Mouse (Mus musculus): ENCODE results near the gene Tent5b.

The Tent5b gene

DNA sequence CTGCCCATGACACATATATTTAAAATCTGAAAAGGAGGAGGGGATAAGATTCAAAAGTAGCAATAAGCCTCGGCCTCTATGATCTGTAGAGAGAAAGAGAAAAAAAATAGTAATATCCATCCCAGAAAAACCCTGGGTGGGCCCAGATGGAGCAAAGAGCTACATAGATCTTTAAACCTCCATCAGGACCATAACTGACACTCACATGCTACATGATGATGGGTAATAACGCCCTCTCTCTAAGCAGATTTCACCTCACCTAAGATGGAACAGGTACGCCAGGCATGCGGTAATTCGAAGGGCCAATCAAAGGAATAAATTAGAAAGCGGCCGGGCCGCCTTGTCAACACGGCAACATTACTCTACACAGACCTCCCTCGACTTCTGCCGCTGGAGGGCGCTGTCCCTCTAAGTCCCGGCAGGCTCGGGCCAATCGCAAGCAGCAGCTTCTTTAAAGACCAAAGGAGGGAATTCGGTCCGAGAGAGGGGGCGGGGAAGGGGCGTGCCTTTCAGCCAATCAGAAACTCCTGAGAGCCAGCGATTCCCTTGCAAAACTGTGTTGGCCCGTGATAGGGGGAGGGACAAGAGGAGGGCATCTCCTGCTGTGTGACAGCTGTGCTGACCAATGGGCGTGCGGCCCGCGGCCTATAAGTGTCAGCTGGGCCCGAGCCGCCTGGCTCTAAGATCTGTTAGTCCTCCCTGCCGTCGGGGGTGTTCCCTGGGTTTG lies at the start of gene Tent5b:
Tent5b (plus strand) TSS at position 675 of the 727 bp plus-strand sequence.
- in situ Hi-C loops (cut with MboI, MseI): no loop called here

DNA sequence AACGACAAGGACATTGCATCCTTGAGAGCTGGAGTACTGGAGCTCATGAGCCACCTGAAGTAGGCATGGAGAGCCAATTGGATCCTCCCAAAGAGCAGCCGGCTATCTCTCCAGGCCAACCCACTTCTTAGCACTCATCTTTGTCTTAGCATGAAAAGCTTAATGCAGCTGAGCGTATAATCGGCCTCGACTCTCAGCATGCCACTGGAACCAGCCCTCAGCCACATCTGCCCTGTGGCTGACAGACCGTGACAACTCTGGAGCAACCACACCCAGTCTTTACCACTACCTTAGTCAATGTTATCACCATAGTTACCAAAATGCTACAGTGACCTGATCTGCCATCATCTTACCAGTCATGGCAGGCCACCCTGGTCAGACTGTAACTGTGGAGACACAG lies 48.4 kb upstream of the Tent5b start:
- in situ Hi-C loops (cut with MboI, MseI): no loop called here

DNA sequence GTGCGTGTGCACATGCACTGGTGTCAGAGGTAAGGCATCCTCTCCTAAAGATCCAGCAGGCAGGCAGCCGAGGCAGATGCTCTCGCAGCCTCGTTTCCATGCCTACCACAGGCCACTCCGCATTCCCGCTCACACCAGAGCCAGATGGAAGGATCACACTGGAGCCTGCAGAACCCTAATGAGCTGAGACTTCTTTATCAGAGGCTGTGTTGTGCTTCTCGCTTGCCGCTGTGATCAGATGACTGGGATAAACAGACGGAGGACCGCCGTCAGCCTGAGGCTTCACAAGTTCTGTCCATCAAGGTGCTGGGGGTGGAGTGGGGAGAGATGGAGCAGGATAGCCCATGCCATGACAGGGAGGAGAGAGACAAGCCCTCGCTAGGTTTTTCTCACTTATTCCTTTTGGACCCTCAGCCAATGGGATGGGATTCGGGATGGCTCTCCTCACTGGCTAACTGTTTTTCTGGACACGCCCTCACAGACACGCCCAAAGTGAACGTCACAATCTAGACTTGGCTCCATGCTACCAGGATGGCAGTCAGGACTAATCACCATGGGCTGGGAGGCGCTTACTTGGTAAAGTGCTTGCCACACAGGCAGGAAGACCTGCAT lies 47.3 kb upstream of the Tent5b start:
- in situ Hi-C loops (cut with MboI, MseI): no loop called here

DNA sequence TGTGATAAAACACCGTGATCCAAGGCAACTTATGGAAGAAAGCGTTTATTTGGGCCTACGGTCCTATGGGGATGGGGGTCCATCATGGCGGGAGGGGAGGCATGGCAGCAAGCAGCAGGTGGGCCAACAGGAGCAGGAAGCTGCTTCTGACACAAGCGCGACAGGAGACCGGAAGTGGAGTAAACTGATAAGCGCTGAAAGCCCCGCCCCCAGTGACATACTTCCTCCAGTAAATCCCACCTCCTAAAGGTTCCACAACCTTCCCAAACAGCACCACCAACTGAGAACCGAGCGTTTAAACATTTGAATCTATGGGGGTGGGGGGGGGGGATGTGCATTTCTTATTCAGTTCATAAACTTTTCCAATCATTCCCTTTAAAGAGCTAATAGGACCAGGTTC lies 44.0 kb upstream of the Tent5b start:
- in situ Hi-C loops (cut with MboI, MseI): no loop called here

DNA sequence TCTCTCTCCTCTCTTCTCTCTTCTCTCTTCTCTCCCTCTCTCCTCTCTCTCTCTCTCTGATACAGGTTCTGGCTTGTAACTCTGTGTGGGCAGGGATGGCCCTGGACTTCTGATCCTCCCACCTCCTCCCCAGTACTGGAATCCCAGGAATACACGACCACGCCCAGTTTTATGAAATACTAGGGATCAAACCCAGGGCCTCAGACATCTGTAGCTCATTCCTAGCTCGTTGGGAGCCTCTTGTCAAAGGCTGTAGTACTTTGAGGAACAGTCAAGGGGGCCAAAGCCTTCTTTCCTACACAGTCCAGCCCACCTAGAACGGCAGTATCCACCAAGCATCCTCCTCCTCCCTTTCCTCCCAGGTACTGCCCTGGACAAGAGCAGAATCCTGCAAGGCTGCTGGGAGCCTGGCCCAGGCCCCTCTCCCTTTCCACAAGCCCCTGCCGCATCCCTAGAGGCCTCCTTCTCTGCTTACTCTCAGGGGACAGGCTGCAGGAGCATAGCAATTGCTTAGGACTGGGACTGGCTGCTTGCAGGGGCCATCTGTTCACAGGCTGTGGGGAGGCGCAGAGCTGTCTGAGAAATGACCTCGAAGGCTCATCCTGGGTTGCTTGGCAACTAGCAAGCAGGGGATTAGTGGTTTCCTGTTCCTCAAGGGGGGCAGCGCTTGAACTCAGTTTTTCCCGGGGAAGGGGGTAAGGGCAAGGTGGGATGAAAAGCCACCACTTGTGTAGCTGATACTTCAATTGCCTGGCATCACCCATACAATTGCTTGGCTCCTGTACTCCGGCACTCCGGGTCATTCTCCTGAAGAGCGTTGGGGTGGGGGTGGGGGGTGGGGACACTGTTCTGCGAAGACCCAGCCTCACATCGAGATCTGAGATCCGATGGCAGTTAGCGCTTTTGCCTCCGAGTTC lies 40.2 kb upstream of the Tent5b start:
- in situ Hi-C loops (cut with MboI, MseI): no loop called here

DNA sequence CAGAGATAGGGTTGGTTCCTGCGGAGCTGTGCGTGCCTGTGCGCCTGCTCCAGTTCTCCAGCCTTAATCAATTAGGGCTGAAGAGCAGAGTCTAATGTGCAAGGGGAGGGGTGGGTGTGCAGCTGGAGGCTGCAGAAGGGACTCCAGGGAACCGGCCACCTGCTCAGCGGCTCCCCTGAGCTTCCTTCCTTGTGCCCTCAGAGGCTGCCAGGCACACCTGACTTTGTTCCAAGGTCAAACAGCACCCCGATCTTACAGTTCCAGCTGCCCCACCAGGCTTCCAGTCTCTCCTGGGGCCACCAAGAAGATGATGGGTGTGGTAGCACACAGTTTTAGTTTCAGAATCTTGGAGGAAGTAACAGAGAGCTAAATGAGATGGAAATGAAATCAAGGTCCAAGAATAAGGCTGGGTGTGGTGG lies 39.5 kb upstream of the Tent5b start:
- in situ Hi-C loops (cut with MboI, MseI): no loop called here

DNA sequence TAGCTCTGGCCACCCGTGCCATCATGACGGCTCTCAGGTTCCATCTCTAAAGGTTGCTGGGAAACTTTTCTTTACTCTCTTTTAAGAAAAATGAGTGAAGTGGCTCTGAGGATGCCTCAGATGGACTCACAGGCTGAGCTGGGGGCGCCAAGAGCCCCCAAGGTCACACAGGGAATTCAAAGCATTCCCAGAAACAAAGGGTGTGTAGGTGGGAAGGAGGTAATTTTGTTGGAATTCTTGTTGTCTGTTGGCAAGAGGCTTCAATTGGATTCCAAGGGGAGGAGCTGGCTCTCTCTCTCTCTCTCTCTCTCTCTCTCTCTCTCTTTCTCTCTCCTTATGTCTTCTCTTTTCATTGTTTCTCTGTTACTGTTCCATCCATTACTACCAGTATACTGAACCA lies 37.7 kb upstream of the Tent5b start:
- in situ Hi-C loops (cut with MboI, MseI): no loop called here

DNA sequence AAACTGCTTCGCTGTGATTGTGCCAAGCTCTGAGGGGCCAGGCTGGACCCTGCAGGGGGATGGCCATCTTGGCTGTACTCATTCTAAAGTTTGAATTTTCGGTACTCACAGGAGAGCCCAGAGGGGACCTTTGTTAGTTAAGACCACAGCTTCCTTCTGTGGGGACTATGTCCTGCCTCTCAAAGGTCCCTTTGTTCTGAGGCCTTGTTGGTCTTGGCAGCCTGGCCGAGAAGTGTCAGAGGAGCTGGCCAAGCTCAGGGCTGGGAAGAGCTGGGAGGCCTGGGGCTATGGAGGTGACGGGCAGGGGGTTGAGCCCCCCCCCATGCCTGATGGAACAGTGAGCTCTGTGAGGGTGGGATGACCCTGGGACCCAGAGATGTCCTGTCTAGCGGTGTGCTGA lies 36.8 kb upstream of the Tent5b start:
- in situ Hi-C loops (cut with MboI, MseI): no loop called here

DNA sequence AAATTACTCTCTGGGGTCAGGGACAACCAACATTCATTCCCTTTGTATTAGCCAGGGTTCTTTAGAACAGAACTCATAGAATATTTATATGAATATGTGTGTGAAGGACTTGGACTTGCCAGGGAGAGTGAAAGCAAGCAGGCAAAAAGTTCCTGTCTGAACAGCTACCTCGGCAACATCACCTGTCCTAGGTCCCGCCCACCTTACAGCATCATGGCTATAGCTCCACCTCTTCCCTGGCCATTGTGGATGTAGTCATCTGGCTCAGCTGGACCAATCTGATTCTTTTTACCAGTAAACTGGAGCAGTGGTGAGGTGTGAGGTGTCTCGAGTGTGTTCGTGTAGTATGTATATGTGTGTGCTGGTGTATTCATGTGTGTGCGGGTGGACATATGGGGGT lies 34.2 kb upstream of the Tent5b start:
- in situ Hi-C loops (cut with MboI, MseI): no loop called here

DNA sequence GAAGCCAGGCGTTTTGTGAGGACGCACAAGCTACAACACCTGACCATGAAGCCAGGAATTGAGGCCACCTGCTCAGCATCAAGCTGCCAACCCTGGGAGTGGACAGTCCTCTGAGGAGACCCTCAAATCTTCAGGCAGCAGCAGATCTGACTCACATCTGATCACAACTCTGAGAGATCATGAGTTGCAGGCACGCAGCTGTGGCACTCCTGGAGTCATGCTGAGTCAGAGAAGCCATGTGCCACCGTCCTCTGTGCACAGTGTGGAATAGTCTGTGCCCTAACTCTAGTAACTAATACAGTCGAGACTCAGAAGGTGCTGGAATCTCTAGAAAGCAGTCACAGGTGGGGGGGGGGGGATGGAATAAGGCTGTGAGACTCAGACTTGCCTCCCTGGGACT lies 32.6 kb upstream of the Tent5b start:
- in situ Hi-C loops (cut with MboI, MseI): no loop called here

DNA sequence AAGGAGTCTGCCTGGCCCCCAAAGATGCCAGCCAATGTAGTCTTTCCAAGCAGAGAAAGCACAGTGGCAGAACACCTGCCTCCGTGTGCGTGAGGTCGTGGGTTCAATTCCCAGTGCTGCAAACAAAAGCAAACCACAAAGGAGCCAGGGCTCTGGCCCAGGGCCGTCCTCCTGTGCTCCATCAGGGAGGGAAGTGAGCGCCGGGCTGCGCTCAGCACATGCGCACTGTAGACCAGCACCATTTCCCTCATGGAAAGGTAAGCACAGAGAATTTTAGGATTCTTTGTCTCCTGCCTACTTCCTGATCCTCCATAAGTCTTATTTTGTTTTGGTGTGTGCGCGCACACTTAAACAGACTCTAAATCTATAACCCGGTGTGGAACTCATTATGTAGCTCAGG lies 32.0 kb upstream of the Tent5b start:
- in situ Hi-C loops (cut with MboI, MseI): no loop called here

DNA sequence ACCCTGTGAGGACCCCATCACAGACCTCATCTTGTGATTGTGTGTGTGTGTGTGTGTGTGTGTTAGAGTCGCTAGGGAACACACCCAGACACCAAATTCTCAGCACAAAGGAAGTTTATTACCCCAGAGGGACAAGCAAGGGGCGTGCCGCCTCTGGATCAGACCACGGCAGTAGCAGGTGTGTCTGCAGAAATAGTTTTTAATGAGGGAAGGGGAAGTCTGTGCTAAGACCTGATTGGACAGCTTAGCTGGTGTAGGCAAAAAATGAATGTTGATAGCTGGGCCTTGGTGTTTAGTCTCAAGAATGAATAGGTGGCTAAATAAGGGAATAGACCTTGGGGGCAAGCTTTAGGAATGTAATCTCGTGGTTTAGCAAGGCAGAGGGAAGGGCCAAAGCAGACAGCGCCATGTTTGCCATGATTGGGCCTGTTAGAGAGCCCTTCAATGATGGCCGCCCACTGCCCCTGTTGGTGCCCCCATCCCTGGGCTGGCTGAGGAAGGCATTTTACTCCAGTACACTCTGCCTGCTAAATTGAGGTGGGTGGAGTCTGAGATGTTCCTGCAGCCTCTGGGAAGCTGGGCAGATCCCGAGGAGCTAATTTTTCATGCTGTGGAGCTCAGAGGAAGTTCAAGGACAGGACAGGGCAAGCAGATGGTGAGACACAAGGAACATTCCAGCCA lies 31.1 kb upstream of the Tent5b start:
- in situ Hi-C loops (cut with MboI, MseI): no loop called here

DNA sequence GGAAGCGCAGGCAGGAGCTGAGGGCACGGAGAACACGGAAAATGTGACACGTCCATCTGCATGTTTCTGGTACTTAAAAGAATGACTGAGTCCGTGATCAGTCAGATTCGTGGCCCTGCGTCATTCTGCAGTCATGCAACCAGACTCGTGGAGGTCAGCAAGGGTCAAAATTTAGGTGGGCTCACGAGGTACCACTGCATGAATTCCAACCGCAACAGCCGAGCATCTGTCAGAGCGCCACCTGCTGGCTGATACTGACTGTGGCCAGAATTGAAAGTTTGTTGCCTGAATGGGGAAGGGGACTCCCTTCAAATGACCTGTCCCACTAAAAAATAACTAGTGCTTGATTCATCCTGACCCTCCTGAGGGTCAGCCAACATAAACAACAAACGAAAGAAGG lies 30.2 kb upstream of the Tent5b start:
- in situ Hi-C loops (cut with MboI, MseI): loop anchor here in 1 of 2 experiments (5.0 kb wide), 1 partner anchor 142 kb away; no protein-coding TSS in a partner anchor

DNA sequence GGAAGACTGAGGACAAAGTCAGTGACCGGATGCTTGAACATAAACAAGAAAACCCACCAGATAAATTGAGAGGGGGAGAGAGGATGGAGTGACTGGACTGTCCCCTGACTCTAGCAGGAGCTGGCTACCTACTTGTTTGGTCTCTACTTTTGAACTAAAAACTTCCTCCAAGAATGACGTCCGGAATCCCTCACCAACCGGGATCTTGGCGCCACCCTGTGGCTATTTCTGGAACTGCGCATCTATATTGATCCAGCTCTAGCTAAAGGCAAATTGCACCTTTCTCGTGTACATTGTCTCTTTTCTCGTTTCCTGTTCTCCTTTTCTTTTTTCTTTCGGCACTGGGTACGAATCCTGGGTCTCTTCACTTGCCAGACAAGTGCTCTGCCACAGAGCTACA lies 28.4 kb upstream of the Tent5b start:
- in situ Hi-C loops (cut with MboI, MseI): loop anchor here in 1 of 2 experiments (5.0 kb wide), 1 partner anchor 144 kb away; no protein-coding TSS in a partner anchor

DNA sequence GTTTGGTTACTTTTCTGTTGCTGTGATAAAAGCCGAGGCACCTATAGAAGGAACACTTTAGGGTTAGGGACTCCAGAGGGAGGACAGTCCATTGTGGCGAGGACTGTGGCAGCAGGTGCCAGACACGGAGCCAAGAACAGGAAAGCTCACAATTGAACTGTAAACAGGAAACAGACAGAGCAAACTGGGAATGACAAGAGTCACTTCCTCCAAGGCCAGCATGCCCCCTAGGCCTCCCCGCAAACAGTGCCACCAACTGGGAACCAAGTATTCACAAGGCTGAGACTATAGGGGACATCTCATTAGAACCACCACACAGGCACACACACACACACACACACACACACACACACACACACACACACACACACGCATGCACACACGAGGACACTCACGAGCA lies 27.5 kb upstream of the Tent5b start:
- in situ Hi-C loops (cut with MboI, MseI): loop anchor here in 1 of 2 experiments (5.0 kb wide), 1 partner anchor 145 kb away; no protein-coding TSS in a partner anchor

DNA sequence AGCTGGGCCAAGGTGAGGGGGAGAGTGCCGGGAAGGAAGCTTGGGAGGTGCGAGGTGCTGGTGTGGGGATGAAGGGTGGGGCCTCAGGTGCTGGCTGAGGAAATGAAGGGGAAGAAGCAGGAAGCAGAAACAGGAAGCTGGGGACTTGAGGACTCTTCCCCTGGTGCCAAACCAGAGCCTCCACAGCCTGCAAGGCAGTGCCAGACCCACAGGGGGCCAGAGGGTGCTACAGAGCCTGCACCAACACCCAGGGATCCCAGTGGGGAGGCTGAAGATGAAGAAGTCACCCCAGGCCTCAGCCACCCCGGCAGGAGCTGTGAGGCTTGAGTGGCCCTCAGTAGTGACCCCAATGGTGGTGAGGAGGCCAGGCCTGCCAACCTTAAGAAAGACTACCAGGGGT lies 21.9 kb upstream of the Tent5b start:
- in situ Hi-C loops (cut with MboI, MseI): no loop called here

DNA sequence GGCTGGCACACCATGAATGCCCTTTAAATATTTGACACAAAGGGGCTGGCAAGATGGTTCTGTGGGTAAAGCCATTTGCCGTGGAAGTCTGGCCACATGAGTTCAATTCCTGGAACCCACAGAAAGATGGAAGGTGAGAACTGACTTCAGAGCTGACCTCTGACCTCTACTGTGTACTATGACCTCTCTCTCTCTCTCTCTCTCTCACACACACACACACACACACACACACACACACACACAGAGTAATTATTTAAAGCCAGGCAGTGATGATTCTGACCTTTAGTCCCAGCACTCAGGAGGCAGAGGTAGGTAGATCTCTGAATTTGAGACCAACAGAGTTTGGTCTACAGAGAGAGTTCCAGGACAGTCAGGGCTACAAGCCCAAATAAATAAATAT lies 19.9 kb upstream of the Tent5b start:
- in situ Hi-C loops (cut with MboI, MseI): no loop called here

DNA sequence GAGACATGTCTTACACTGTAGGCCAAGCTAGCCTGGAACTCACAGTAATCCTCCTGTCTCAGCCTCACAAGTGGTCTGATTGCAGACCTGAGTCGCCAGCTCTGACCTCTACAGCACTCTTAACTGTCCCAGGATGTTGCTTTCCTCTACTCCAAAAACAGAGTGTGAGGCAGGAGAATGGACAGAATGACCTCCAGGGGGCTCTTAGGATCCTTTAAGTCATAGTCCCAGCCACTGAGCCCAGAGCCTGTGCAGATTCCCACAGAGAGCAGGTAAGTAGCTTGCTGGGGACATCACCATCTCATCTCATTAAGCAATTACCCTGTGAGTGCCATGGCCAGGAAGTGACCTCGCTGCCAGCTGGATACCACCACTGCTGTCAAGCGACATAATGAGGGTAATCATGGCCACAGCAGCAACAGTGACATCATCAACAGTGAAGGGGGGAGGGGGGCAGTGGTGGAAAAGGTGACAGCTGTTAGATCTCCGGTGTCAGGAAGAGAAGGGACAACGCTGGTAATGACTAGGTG lies 19.1 kb upstream of the Tent5b start:
- in situ Hi-C loops (cut with MboI, MseI): no loop called here

DNA sequence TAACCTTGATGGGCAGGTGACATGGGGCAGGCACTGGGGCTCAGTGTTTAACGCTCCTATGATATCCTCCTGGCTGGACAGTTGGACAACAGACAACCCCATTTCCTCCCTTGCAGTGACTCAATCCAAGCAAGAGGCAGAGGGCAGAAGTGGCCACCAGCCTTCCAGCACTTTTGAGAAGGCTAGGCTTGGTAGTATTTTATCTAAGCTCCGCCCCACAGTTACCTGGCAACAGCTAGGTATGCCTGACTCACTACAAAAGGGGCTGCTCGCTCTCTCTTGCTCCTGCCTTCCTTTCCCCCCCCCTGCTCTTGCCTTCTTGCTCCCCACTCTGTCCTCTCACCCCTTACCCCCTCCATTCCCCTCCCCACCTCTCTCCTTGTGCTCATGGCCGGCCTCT lies 18.6 kb upstream of the Tent5b start:
- in situ Hi-C loops (cut with MboI, MseI): no loop called here

DNA sequence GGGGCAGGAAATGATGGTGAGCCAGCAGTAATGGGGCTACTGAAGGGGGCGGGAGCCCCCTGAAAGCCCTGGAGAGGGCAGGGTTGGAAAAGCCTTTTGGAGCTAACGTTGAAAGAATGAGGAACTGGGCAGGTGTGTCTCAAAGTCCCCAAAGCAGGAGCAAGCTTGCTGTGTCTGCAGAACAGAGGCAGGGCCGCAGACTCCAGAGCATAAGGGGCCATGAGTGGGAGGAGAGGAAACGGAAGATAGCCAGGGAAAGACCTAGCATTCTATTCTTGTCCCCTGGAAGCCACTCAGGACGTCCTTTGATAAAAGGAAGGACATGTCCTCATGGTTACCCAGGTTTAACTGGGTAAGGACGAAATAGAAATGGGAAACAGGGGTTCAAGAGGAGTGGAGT lies 16.7 kb upstream of the Tent5b start:
- in situ Hi-C loops (cut with MboI, MseI): no loop called here

DNA sequence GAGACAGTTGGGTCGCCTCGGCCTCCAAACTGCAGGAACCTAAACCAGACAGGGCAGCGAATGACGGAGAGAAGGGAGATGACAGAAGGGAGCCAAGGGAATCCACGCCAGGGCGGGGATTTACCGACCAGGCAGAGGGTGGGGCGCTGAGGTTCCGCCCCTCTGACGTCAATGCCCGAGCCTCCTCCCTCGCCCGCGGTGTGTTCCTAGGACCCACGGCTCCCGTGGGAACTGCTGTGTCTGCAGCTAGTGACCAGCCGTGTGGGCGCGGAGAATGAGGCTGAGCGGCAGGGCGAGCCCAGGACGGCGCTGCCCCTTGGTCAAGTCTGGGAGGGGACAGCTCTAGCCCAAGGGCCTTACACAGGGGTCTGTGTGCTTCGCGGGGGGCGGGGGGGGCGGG lies 11.9 kb upstream of the Tent5b start:
- in situ Hi-C loops (cut with MboI, MseI): no loop called here
